Mouse (Mus musculus) adrenal gland (tissue): Measurements from ENCODE around the gene 2410004B18Rik.
"Not testable (repeated sequence)": the region's sequence is repeated elsewhere in the genome, so short reads cannot be mapped to it uniquely, and the experiment has no call there.

Source experiments
- intact Hi-C: fragments of 180-260 bp; cut with DNase I; formaldehyde crosslinking; loops from one replicate; pipeline ENCODE4 v1.15.1; 2025
- long read RNA-seq, 2 experiments: library from polyadenylated mRNA; unstranded; transcript quantifications; one replicate each; pipeline ENCODE4 v2.0.0; 2020; ENCODE audit warnings: borderline replicate concordance in 1 of 2; ENCODE audit not compliant: insufficient replicate concordance in 1 of 2

2410004B18Rik gene
- long read RNA-seq, experiment 1, transcript 2410004B18Rik-201 (3 exons, 1,547 nt) = major isoform, 13 of 26 reads
- long read RNA-seq, experiment 1, transcript 2410004B18Rik-202 (4 exons, 1,644 nt) = minor isoform, 6 of 26 reads
- long read RNA-seq, experiment 1, partial matches to known transcripts = 0 of 26 reads
- long read RNA-seq, experiment 1, other reads (novel, unspliced or antisense) = 2 of 26 reads
- long read RNA-seq, experiment 2, transcript 2410004B18Rik-207 (3 exons, 724 nt) = minor isoform, 11 of 42 reads
- long read RNA-seq, experiment 2, transcript 2410004B18Rik-201 (3 exons, 1,547 nt) = major isoform, 23 of 42 reads
- long read RNA-seq, experiment 2, transcript 2410004B18Rik-202 (4 exons, 1,644 nt) = minor isoform, 7 of 42 reads
- long read RNA-seq, experiment 2, partial matches to known transcripts = 0 of 42 reads
- long read RNA-seq, experiment 2, other reads (novel, unspliced or antisense) = 0 of 42 reads

DNA sequence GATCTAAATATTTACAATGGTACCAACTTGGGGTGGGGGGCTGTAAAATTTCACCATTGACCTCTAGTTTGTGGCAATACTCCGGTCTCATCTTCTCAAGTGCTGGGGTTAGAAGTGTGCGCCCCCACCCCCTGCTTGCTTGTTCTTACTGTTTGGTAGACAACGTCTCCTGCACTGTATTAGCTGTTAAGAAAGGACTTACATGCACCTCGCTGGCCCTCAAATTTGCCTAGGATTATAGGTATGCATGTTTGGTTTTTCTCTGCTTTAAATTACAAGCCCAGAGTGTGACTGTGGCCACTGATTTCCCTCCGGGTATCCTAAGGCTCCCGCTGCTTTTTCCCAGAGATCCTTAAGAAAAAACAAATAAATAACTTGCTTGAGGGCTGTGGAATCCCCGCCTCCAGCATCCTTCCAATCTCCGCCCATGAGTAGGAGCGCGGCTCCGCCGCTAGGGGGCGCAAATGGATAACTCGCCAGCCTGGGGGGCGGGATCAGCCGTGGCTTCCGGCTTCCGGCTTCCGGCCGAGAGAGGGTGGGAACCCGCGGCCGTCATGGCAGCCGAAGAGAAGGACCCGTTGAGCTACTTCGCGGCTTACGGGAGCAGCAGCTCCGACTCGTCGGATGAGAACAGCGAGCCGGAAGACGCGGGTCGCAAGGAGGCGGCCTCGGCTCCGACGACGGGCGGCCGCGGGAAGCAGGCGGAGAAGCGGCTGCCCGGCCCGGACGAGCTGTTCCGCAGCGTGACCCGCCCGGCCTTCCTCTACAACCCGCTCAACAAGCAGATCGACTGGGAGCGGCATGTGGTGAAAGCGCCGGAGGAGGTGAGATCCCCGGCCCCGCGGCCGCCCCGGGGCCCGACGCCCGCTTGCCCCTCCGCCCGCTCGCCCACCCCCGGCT is at the start of gene 2410004B18Rik:
Gene 2410004B18Rik (plus strand): TSS at position 510 of the 900 bp plus-strand sequence.
- intact Hi-C loops = no loop called here

DNA sequence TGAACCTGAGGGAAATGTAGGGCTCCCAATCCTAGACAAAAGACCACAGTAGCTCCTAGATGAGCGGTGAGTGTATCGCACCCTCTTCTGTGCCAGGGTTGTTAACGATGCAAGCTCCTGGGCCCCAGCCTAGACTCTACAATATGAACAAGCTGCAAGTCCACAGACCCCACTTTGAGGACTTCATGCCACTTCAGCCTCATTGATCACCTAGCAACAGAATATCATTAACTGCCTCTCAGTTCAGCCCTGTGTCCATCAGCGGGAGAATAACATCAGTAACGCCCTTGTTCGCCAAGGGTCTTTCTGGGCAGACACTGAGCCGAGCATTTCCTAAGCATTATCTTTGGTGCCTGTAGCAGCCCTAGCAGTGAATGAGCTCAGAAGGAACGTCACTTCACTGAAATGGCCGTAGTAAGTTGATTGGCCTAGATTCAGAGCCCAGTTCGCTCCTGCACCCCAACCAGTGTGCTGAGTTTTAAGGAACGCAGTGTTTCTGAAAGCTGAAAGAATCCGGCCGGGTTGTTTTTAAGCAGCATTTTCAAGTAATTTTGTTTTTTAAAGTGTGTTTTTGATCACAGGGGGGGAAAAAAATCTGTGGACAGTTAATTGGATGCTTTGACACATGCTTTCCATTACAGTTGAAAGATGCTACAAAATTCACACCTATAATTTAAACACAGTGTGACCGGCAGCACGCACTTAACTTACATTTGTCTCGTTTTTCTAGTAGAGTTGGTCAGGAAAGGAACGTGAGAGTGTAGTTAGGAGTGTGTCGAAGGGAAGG is 47.3 kb upstream of the 2410004B18Rik start:
- intact Hi-C loops = no loop called here

DNA sequence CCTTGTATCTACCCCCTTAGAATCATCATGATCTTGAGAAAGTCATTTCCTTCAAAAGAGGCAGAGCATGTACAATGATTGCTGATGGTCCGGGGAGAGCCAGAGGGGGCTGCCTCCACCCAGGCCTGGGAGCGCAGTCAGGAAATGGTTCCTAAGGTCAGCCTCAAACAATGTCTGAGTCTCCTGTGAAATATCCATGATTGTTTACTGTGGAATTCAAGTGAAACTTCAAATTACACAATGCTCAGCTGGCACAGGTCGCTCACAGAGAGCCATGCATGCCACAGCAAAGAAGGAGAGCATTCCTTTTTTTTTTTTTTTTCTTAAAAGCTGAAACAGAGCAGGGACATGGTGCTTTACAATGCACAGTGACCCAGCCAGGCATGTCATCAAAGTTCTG is 45.4 kb upstream of the 2410004B18Rik start:
- intact Hi-C loops = no loop called here

DNA sequence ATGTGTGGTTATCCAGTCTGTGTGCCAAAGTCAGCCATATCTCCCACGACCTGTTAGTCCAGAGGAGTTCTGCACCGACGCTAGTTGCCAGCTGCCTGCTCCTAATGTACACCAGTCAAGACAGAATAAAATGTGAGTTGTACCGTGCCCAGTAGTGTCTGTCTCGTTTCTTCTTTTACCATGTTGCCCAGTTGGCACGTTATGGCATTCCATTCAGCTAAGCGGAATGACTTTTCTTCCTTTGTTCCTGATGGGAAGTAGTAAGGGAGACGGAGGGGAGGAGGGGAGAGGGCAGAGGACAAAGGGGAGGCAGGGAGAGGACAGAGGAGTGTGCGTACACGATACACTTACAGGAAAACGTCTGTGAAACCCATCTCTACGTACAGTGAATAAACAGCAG is 43.7 kb upstream of the 2410004B18Rik start:
- intact Hi-C loops = no loop called here

DNA sequence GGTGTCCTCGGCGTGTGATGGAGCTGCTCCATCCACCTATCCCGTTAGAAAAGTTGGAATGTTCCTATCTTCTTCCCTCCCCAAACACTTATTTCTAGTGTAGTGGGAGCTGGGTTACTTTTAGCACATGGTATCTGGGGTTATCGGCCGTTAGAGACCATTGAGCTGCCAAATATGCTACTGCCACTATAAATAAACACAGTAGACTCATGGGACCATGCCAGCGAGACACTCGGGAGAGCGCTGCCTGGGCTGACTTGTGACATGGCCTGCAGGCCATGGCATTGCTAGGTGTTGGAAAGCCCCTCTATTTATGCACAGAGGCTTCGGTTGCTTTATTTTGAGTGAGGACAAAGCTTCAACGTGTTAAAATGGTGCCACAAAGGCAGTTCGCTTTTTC is 40.1 kb upstream of the 2410004B18Rik start:
- intact Hi-C loops = no loop called here

DNA sequence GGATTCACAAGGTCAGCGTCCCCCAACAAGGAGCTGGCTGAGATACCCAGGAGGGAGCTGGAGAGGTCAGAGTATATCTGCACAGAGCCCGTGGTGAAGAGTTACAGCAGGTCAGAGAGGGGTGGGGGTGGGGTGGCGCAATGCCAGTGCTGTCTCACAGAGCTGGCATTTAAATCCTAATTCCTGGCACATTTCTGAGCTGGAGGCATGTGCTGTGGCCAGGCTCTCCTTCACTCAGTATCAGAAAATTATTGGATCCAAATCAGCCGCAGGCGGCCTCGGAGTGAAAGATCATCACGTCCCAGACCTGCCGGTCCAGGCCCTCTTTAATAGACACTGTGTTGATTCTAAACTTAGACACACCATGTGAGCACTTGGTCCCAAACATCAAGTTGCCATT is 38.0 kb upstream of the 2410004B18Rik start:
- intact Hi-C loops = loop anchor here (10.0 kb wide), 1 partner anchor 485 kb away; no protein-coding TSS in a partner anchor

DNA sequence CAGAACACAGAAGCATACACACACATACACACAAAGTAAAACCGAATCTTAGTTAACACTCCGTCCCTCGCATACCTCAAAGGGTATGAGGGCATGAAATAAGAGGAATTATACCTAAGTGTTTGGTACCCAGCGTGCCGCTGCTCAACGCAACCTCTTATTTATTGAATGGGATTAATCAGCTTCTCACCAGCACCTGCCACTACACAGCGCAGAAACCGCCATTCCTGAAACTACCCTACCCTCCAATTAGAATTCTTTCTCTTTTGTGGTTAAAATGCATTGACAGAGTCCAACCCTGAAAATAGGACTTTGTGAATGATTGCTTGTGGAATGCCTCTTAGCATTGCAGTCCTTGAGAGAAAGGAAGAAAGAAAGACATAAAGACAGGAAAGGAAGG is 34.3 kb upstream of the 2410004B18Rik start:
- intact Hi-C loops = loop anchor here (10.0 kb wide), 1 partner anchor 489 kb away; no protein-coding TSS in a partner anchor

DNA sequence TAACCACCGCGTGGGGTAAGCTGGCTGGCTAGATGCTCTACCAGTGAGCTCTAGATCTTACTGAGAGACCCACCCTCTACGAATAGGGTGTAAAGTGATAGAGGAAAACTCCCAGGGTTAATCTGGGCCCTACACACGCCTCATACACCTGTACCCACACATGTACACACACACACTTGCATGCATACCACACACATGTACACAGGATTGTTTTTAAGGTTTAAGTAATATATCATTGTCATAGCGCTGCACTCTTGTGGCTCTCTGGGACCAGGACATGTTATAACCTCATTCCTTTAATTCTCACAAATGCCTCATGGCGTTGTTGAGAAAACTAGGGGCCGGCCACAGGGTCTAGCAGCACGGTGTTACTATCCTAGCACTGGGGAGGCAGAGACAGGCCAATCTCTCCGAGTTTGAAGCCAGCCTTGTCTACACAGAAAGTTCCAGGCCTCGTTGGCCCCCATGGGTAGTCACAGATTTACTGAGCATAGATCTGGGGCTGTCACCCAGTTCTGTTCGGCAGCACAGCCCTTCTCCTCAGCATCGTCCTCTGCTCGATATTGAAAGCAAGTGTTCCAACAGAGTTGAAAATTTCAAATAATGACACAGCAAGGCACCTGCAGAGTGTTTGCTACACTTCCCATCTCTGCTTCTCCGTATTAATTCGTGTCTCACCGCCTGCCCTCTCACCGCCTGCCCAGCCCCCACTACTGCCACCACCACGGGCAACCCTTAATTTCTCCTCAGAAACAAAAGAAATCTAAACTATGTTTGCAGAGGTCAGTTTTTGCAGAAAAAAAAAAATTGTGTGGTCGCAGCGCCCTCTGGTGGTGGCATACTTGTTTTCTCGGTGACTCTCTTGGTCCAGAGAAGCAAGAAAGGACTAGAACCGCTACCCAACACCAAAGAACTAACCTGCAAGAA is 32.7 kb upstream of the 2410004B18Rik start:
- intact Hi-C loops = loop anchor here (2.0 to 10.0 kb wide), 3 partner anchors 48 to 490 kb away; no protein-coding TSS in a partner anchor

DNA sequence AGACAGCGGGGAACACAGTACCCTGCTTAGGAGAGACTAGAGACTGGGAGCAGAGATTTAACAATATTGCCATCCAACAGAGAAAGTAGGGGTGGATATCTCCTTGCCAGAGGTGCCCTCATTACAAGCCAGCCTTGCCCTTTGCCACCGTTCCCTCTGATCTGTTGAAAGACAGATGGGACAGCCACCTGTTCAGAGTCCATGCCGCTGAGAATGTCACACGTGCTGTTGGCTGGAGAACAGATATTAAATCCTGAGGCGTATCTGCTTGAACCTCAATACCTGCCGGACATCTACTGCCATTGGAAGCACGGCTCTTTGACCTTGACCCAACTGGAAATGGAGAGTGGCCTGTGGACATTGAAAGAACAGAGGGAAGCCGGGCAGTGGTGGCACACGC is 31.2 kb upstream of the 2410004B18Rik start:
- intact Hi-C loops = loop anchor here (5.0 to 10.0 kb wide), 2 partner anchors 49 to 492 kb away; no protein-coding TSS in a partner anchor

DNA sequence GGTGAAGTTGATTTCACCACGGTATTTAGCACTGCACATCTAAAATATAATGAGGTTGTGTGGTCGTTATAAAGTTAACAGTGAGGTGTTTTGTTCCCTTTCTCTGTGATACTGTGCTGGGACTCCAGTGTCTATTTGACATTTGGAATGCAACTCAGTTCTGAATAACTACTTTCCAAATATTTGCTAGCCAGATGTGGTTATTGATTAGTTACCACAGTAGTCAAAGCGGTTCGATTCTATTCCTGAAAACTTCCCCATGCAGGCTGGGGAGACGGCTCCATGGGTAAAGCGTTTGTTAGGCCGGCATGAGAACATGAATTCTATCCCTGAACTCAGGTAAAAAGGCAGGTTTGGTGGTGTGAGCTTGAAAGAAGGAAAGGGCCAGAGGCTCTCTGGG is 25.3 kb upstream of the 2410004B18Rik start:
- intact Hi-C loops = no loop called here

DNA sequence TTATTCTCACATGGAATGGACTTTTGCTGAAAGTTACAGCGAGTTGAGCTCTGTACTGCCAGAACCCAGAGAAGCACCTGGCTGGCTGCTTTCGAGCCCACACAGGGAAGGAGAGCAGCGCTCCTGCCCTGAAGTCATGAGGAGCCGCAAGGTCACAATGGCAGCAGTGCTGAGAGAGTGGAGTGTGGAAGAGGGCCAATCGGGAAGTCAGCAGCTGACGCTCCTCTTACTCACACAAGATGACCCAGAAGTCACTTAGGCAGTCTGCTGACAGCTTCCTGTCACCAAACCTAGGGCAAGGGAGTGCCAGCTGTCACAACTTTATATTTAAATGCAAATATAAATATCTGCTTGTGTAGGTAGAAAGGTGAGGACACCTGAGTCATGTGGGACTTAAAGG is 24.6 kb upstream of the 2410004B18Rik start:
- intact Hi-C loops = no loop called here

DNA sequence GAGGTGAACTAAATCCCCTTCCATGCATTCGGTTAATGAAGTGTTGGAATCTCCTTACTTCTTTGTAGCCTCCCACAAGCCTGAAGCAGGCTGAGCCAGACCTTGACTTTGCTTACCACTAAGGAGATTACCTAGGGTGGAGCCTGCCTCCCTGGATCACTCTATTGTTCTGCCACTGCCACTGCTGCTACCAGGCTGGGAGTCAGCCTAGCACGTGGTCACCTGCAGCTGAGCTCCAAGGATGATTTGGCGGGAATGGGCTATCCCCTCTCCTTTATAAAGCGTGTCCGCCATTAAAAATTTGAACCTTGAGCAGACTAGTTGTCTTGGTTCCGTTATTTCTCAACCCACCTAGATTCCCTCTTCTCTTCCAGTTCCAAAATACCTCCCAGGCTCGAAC is 23.9 kb upstream of the 2410004B18Rik start:
- intact Hi-C loops = not testable (repeated sequence)

DNA sequence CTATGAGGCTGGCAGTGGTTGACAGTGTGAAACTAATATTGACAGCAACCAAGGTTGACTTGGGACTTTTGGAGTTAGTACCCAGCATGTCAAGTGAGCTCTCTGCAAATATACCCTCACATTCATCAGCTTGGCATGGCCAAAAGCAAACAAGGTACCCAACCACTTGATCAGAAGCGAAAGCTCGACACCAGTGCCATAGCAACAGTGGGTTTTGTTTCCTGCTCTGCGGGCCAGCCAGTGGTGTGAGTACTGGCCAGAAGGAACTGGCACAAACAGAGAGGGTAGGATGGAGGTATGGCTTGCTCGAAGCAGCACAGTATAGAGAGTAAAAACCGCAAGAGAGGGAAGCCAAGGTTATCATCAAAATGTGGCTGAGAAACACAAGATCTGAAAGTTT is 21.4 kb upstream of the 2410004B18Rik start:
- intact Hi-C loops = no loop called here

DNA sequence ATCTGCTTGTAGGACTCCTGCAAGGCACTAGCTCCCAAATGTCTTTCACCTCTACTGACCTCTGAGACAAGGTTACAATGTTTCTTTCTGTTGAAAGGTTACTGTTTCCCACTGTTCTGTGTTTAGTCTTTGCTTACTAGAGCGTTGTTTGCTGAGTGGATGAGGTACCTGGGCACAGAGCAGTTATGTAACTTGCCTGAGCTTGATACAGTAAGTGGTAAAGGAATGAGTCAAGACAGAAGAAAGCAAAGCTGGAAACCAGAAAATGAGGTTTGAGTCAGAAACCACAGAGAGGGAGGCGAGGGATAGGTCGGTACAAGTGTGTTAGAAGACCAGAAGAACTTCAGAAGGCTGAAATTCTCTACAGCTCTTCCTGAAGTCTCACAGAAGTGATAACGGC is 21.0 kb upstream of the 2410004B18Rik start:
- intact Hi-C loops = no loop called here

DNA sequence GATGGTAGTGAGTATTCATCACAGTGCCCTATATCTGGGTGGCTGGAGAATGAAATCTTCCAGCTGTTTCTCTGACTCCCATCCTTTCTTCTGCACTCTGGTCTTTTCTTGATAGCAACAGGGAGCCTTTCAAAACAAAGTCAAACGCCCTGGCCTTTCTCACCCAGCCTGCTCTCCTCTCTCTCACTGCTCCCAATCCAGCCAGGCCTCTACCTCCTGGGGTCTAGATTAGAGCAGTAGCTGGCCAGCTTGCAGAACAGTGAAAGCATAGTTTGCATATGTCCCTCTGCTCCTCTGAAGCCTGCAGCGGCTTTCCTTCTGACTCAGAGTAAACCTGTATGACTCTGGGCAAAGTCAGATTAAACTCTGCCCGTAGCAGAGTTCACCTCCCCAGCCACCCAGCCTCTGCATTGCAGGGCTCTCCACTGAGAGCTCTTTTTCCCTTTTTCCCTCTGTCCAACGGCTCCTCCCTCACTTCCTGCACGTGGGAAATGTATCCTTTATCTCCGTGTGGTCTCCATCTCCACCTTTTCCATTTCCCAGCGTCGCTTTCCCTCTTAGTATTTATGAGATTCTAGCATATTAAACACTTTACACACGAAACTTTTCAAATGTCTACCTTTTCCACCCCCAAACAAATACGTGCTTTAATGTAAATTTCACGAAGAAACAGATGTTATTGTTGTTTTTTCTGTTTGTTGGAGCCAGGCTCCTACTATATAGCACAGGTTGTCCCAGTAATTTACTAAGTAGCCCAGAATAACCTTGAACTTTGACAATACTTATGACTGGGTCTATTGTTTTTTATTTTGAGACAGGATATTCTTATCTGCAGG is 15.6 kb upstream of the 2410004B18Rik start, which contains the start of gene Bcl10:
Gene Bcl10 (plus strand): TSS at position 786 of the 836 bp plus-strand sequence.
- intact Hi-C loops = no loop called here

DNA sequence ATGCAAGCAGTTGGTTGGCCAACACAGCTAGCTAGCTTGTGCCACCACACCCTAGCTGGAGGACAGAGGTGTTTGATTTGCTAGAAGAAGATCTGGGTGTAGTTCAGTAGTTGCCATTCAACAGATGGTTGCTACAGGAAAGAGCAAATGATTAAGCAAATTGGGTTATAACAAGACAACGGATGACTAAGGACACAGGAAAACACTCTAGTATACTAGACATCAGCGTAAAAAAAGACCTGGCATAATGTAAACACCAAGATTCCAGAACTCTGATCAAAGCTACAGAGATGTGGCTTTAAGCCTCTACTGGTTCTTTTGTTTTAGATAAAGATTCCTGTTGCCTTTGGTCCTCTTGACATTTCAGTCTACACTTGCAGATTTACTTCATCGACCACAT is 14.8 kb upstream of the 2410004B18Rik start:
- intact Hi-C loops = no loop called here

DNA sequence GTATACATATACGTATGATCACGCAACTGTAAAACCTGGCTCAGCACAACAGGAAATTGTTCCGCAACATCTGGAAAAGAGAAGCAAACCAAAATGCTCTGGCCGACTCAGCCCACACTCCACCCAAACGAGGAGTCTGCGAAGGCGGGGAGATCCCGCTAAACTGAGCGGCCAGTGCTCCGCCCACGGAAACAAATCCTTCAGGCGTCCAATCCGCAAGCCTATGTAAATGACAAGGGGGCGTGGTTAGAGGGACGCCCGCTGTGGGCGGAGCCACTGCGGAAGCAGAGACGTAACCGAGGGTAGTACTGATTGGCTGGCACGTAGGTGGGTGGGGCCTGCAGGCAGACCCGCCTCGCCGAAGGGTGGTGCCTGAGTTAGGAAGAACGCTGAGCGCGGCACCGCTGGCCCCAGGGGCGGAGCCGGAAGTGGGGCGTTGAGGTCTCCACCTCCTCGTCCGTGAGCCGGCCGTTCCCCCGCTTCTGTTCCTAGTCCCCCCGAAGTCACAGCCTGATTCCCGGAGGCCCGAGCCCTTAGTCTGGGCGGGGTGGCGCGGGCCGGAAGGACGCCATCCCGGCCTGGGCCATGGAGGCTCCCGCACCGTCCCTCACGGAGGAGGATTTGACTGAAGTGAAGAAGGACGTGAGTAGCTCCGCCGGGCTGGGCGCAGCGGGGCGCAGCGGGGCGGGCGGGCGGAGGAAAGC is 13.8 kb upstream of the 2410004B18Rik start:
- intact Hi-C loops = no loop called here

DNA sequence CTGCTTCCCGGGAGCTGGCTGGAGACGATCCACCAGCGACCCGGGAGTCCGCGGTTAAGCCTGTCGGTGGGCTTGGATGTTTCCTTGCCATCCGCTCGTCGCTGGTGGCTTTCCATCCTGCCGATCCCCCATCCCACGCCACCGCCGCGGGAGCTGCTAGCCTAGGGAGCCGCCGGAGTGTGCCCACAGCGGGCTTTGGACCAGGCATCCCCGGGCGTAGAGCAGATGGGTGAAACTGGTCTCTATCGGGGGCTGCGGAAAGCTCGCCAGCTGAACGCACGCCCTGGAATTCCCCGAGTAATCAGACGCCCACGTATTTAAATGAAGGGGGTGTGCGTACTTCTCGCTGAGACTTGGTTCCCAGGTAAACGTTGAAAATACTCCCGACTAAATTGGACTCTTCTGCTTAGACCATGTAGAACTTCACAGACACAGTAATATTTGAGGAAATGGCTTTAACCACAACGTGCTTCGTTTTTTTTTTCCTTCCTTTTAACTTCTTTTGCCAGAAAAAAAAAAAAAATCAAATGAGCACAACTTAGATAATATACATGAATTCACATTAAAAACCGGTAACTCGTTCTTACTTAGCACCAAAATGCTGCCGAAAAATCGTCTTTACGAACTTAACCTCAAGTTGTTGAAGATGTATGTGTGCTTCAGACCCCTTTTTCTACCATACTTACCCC is 13.0 kb upstream of the 2410004B18Rik start:
- intact Hi-C loops = no loop called here
